Mouse (Mus musculus) MEL (cell line): Measurements from ENCODE around the gene Zfp961.

Experiments used
- CTCF ChIP-seq, 3 experiments: IDR thresholded peaks in 2 of 3; conservative IDR thresholded peaks in 1 of 3; 2 replicates each; pipeline ENCODE4 v1.5.1; 2011 to 2012; ENCODE audit warnings: low read length in 3 of 3, low read depth in 2 of 3, mild to moderate bottlenecking in 2 of 3, improper control_type of control experiment in 1 of 3, inconsistent platforms in 1 of 3, mixed read lengths in 1 of 3, moderate library complexity in 1 of 3; ENCODE audit not compliant: control insufficient read depth in 1 of 3, insufficient read depth in 1 of 3, poor library complexity in 1 of 3, severe bottlenecking in 1 of 3
- E2F4 ChIP-seq: IDR thresholded peaks from 2 replicates; pipeline ENCODE4 v1.6.1; 2011; ENCODE audit warnings: low read depth, low read length, improper control_type of control experiment, borderline replicate concordance
- ELF1 ChIP-seq: IDR thresholded peaks from 2 replicates; pipeline ENCODE4 v1.6.1; 2014; ENCODE audit warnings: low read depth, mild to moderate bottlenecking, inconsistent platforms, low read length, improper control_type of control experiment, moderate library complexity
- EP300 ChIP-seq, 2 experiments: IDR thresholded peaks; 2 replicates each; pipeline ENCODE4 v1.6.1; 2011; ENCODE audit warnings: improper control_type of control experiment in 2 of 2, low read length in 2 of 2, low read depth in 1 of 2, mild to moderate bottlenecking in 1 of 2
- HCFC1 ChIP-seq: IDR thresholded peaks from 2 replicates; pipeline ENCODE4 v1.6.1; 2012; ENCODE audit warnings: low read depth, mild to moderate bottlenecking, inconsistent platforms, low read length, improper control_type of control experiment, moderate library complexity
- POLR2A ChIP-seq, 2 experiments: IDR thresholded peaks; 2 replicates each; pipeline ENCODE4 v1.6.1; 2011 to 2012; ENCODE audit warnings: low read length in 2 of 2, mild to moderate bottlenecking in 2 of 2, control low read depth in 1 of 2, improper control_type of control experiment in 1 of 2, low read depth in 1 of 2, moderate library complexity in 1 of 2; ENCODE audit not compliant: control insufficient read depth in 1 of 2, insufficient read depth in 1 of 2, poor library complexity in 1 of 2
- RAD21 ChIP-seq: IDR thresholded peaks from 2 replicates; pipeline ENCODE4 v1.6.1; 2011; ENCODE audit warnings: mild to moderate bottlenecking, low read depth, low read length, improper control_type of control experiment
- TAL1 ChIP-seq: IDR thresholded peaks from 2 replicates; pipeline ENCODE4 v1.6.1; 2012; ENCODE audit warnings: mild to moderate bottlenecking, inconsistent platforms, low read length, moderate library complexity, mixed read lengths
- USF1 ChIP-seq: IDR thresholded peaks from 2 replicates; pipeline ENCODE4 v1.6.1; 2014; ENCODE audit warnings: low read depth, mild to moderate bottlenecking, inconsistent platforms, low read length, improper control_type of control experiment, moderate library complexity
- ZKSCAN1 ChIP-seq: IDR thresholded peaks from 2 replicates; pipeline ENCODE4 v1.6.1; 2012; ENCODE audit warnings: low read depth, mild to moderate bottlenecking, inconsistent platforms, low read length, improper control_type of control experiment, moderate library complexity

DNA sequence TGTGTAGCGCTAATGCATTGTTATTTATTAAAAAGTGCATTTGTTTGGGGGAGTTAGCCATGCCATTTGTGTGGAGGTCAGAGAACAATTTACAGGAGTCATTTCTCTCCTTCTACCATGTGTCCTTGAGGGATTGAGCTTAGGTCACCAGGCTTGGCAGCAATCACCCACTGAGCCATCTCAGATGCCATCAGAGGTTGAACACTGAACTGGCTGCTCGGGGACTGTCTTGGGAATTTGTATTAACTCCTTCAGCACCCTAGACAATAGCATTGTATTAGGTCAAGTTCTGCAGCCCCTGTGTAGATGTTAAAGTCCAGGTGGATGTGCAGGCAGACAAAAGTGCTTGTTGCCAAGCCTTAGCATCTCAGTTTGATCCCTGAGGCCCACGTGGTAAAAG, 13.2 kb downstream of the Zfp961 start:
- no peak for TF ChIP-seq TAL1
- TF ChIP-seq CTCF (IDR thresholded peaks at IDR 0.05 in 2 of 3, conservative IDR thresholded peaks at IDR 0.05 in 1 of 3; ENCODE audit: control insufficient read depth in 1 of 3, insufficient read depth in 1 of 3, low read depth in 2 of 3, low read length in 3 of 3, poor library complexity in 1 of 3, severe bottlenecking in 1 of 3), result no peak
- TF ChIP-seq POLR2A (IDR thresholded peaks at IDR 0.05; ENCODE audit: control insufficient read depth in 1 of 2, insufficient read depth in 1 of 2, low read depth in 1 of 2, low read length in 2 of 2, poor library complexity in 1 of 2), result no peak
- TF ChIP-seq ELF1, result no peak
- no peak for TF ChIP-seq E2F4
- TF ChIP-seq ZKSCAN1, result no peak
- TF ChIP-seq USF1, result no peak
- TF ChIP-seq EP300 (IDR thresholded peaks at IDR 0.05; ENCODE audit: low read depth in 1 of 2, low read length in 2 of 2), result no peak
- TF ChIP-seq RAD21, result no peak
- TF ChIP-seq HCFC1, result no peak
